In the genomic region with DNA sequence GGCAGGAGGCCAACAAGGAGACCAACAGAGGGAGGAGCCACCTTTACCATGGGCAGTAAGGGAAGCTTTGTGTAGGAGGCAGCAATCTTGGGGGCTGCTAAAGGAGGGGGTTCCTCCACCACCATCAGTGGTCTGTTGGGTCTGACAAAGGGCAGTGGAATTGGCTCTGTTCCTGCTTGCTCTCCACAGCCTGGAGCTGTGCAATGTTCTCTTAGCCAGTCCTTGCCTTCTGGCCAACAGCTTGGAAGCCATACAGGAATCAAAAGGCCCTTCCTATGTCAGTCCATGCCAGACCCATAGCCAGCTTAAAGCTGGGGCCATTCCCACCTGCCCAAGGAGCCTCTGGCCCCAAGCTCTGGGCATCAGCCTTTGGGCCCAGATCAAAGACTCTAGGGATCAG, we compare ENCODE assay signal across 12 mouse cellular contexts. TPM values are rescaled to one million over a fixed set of nuclear protein-coding genes. Genes with fewer than 3 reads are reported as not detected.
DNase-seq lines count a peak whose midpoint lies in the region; ATAC-seq and TF ChIP-seq lines count a peak whose summit lies in the region.
"Had no signal": no experiment of that assay in that cellular context is flagged by ENCODE, and none has a peak within 500 bp of the region (broad histone marks: within the 10 kb centered on the region; RNA-seq: fewer than 3 reads in every experiment).

No protein-coding gene starts in this region.

- intact Hi-C loops in gastrocnemius, adult 2 months (cut with DNase I), result no loop called here

- H3K9me3 ChIP-seq in neural tube, embryonic 15.5 days (replicated peaks), result no peaks in the 10 kb centered on the region

- ATAC-seq in erythroblast, adult 5-6 weeks (replicated peaks; ENCODE audit: low FRiP score, poor library complexity, severe bottlenecking), result no peak
- ATAC-seq in neural tube, embryonic 15.5 days (ENCODE audit: low FRiP score), result no peak

- H3K4me3 ChIP-seq in gastrocnemius, adult 2 months, result no peak overlapping the region
- H3K4me3 ChIP-seq in lung, adult 2 months (replicated peaks; ENCODE audit: extremely low read depth, low read depth, low read length), result no peak overlapping the region
- no peak overlapping the region for H3K4me3 ChIP-seq in neural tube, embryonic 15.5 days (replicated peaks)

- no peaks in the 10 kb centered on the region for H3K27me3 ChIP-seq in neural tube, embryonic 15.5 days (replicated peaks)

- peak; percentile 31 for DNase-seq in gastrocnemius, adult 2 months
- no peak for DNase-seq in gastrocnemius, postnatal 4 days (ENCODE audit: low spot score in 2 of 2)
- peak; percentile 46 to 47 for DNase-seq in right cerebral cortex, postnatal 10 days (ENCODE audit: low spot score in 2 of 2)
- no peak for DNase-seq in right cerebral cortex, postnatal 36 days (ENCODE audit: low spot score in 2 of 2)
- peak; percentile 22 for DNase-seq in heart, adult 8-10 months (ENCODE audit: low spot score)
- no peak for DNase-seq in lung, adult 2 months

- H3K9ac ChIP-seq in neural tube, embryonic 15.5 days (replicated peaks), result no peak overlapping the region
- H3K9ac ChIP-seq: liver, embryonic 14.5 days had no signal

- no peak for TF ChIP-seq POLR2A in lung, adult 2 months (IDR thresholded peaks at IDR 0.05; ENCODE audit: borderline replicate concordance, extremely low read depth, low read depth, low read length)

- H3K27ac ChIP-seq in gastrocnemius, adult 2 months, result peak overlapping the region; percentile 46
- no peak overlapping the region for H3K27ac ChIP-seq in neural tube, embryonic 15.5 days (replicated peaks)
- H3K27ac ChIP-seq: kidney, postnatal 0 days; liver, embryonic 14.5 days had no signal

- H3K36me3 ChIP-seq in neural tube, embryonic 15.5 days, result no peaks in the 10 kb centered on the region

- H3K4me1 ChIP-seq in lung, adult 2 months (ENCODE audit: control insufficient read depth, insufficient read depth, low read length), result no peaks in the 10 kb centered on the region
- peaks cover 65% of the 10 kb centered on the region for H3K4me1 ChIP-seq in neural tube, embryonic 15.5 days

- H3K4me2 ChIP-seq in neural tube, embryonic 15.5 days, result no peak overlapping the region

- TF ChIP-seq CTCF in gastrocnemius, adult 2 months (IDR thresholded peaks at IDR 0.05), result no peak
- no peak for TF ChIP-seq CTCF in lung, adult 2 months (IDR thresholded peaks at IDR 0.05; ENCODE audit: insufficient read depth, low read length)

RNA-seq across cellular contexts. Expression of a gene that starts 47.8 kb away (rescaled TPM):
- 10 to 100 TPM; 17.3 to 20.1 TPM for total RNA-seq in gastrocnemius, adult 2 months (2021)
- total RNA-seq in gastrocnemius, postnatal 4 days (2021), result 10 to 100 TPM; 12.0 to 12.7 TPM
- 10 to 100 TPM; 22.5 to 33.7 (median 30.9) TPM for total RNA-seq in heart, adult 8-10 months (2022)
- polyA plus RNA-seq in lung, adult 2 months (2012; rRNA removed), result 10.3 and 11.4 TPM in 2 replicates
- total RNA-seq in erythroblast, adult 5-6 weeks (2015; ENCODE audit: low replicate concordance), result not detected in 2 replicates
- not detected in 2 replicates for total RNA-seq in erythroblast, adult 5-6 weeks (2017; ENCODE audit: low replicate concordance)
- polyA plus RNA-seq in neural tube, embryonic 15.5 days (2015; fragmentation: Nextera tagmentation; extraction: Ambion mirVana), result 9.5 and 14.9 TPM in 2 replicates
- total RNA-seq: common myeloid progenitor, adult 5-6 weeks; megakaryocyte progenitor cell, adult 5-6 weeks had no signal

Comparison
In these comparisons a context has a peak if more than half of its experiments do, and no peak if none do; other contexts are left out.
1. DNase-seq: peak in gastrocnemius, adult 2 months (single experiment), right cerebral cortex, postnatal 10 days (2 of 2) and heart, adult 8-10 months (single experiment); none in gastrocnemius, postnatal 4 days (0 of 2), right cerebral cortex, postnatal 36 days (0 of 2) and lung, adult 2 months (single experiment).
2. RNA of a gene that starts 47.8 kb away (total RNA-seq): 22.5 to 33.7 TPM in heart, adult 8-10 months, 17.3 to 20.1 TPM in gastrocnemius, adult 2 months and 12.0 to 12.7 TPM in gastrocnemius, postnatal 4 days; not detected in erythroblast, adult 5-6 weeks; every median in the first group is over 10 times any median in the second.